Mouse (Mus musculus) Patski (cell line): Measurements from ENCODE around the gene Clstn1. TPM values are rescaled to one million over a fixed set of nuclear protein-coding genes. Genes with fewer than 3 reads are reported as not detected.

Source experiments
- ATAC-seq: fragments of 100-300 bp; one replicate; pipeline ENCODE4 v1.8.0; 2021
- CTCF ChIA-PET: fragments of 350-600 bp; sonication (Branson Sonifier 250); formaldehyde crosslinking; loops from one replicate; lab custom pipeline; 2022; ENCODE audit warnings: inconsistent platforms; lab: Charles Lee
- POLR2A ChIA-PET: fragments of 350-600 bp; sonication (Branson Sonifier 250); formaldehyde crosslinking; loops from one replicate; lab custom pipeline; 2022; ENCODE audit warnings: antibody characterized with exemption, inconsistent platforms; lab: Charles Lee
- DNase-seq: peaks from one replicate; pipeline ENCODE4 v3.0.0-alpha.2; 2011; ENCODE audit warnings: low read depth, low spot score
- H3K27me3 ChIP-seq: fragments of 371-371 bp; one replicate; pipeline ENCODE4 v1.5.1; 2021
- CTCF ChIP-seq: fragments of 100-300 bp; IDR thresholded peaks from one replicate; pipeline ENCODE4 v1.5.1; 2021
- in situ Hi-C: fragments of 300-500 bp; cut with MboI; formaldehyde crosslinking; loops from 3 replicates; pipeline ENCODE4 v1.11.1; 2018; ENCODE audit warnings: low pct_unique_long_range_greater_than_20kb, mixed read lengths
- polyA plus RNA-seq: library from polyadenylated mRNA; unstranded; gene quantifications from one replicate; pipeline ENCODE4 v1.2.3, GENCODE M21; 2021

Gene Clstn1
- polyA plus RNA-seq, 1 experiment from 2014 or later, result 195 TPM

GRCm38 (mm10) chr4:149564452-149565407 is 21.5 kb upstream of the Clstn1 start:
- in situ Hi-C loops, result no loop called here
- ChIA-PET CTCF (interaction anchor here (1.0 to 1.3 kb wide), 3 partner anchors 10 to 25 kb away, joined by 3 to 4 read pairs (median 4); no protein-coding TSS in a partner anchor), POLR2A (no interaction called here)
- DNase-seq (no peak), ATAC-seq (no peak)
- TF ChIP-seq CTCF, result no peak
- H3K27me3 ChIP-seq, result no peaks in the 10 kb centered on the region

- H3K27me3 ChIP-seq, result no peaks in the 10 kb centered on the region
- in situ Hi-C loops, result no loop called here
- CTCF ChIA-PET, result interaction anchor here (1.8 kb wide), 1 partner anchor 14 kb away, joined by 5 read pairs; no protein-coding TSS in a partner anchor
These were observed 18.7 kb upstream of the Clstn1 start for GRCm38 (mm10) chr4:149567432-149568026.

GRCm38 (mm10) chr4:149568622-149569021 is 17.6 kb upstream of the Clstn1 start:
- in situ Hi-C loops, result no loop called here
- no peak for TF ChIP-seq CTCF
- ChIA-PET CTCF (no interaction called here), POLR2A (no interaction called here)
- H3K27me3 ChIP-seq, result no peaks in the 10 kb centered on the region
- ATAC-seq, result no peak
- DNase-seq, result no peak

More at GRCm38 (mm10) chr4:149567432-149568026, 18.7 kb upstream of the Clstn1 start:
- DNase-seq, result no peak
- POLR2A ChIA-PET, result no interaction called here
- no peak for ATAC-seq
- no peak for TF ChIP-seq CTCF

GRCm38 (mm10) chr4:149569781-149570497 is 16.3 kb upstream of the Clstn1 start:
- TF ChIP-seq CTCF, result no peak
- ChIA-PET POLR2A (interaction anchor here (0.6 kb wide), 1 partner anchor 94 kb away, joined by 3 read pairs; no protein-coding TSS in a partner anchor), CTCF (interaction anchor here (0.8 kb wide), 1 partner anchor 59 kb away, joined by 3 read pairs; no protein-coding TSS in a partner anchor)
- ATAC-seq, result no peak
- no peak for DNase-seq
- no peaks in the 10 kb centered on the region for H3K27me3 ChIP-seq
- in situ Hi-C loops, result no loop called here

- no peaks in the 10 kb centered on the region for H3K27me3 ChIP-seq
- POLR2A ChIA-PET, result interaction anchor here (0.6 kb wide), 2 partner anchors 38 to 95 kb away, joined by 3 read pairs; no protein-coding TSS in a partner anchor
- TF ChIP-seq CTCF, result no peak
- CTCF ChIA-PET, result interaction anchor here (1.1 to 1.9 kb wide), 2 partner anchors 13 to 21 kb away, joined by 3 to 5 read pairs; no protein-coding TSS in a partner anchor
- no peak for DNase-seq
- in situ Hi-C loops, result no loop called here
- no peak for ATAC-seq
These were observed 15.8 kb upstream of the Clstn1 start for GRCm38 (mm10) chr4:149570498-149570863.

- TF ChIP-seq CTCF, result no peak
- H3K27me3 ChIP-seq, result no peaks in the 10 kb centered on the region
- DNase-seq (peak; percentile 72), ATAC-seq (peak; percentile 60)
- in situ Hi-C loops, result no loop called here
- ChIA-PET CTCF (interaction anchor here (1.0 to 1.9 kb wide), 6 partner anchors 9 to 22 kb away, joined by 3 to 5 read pairs (median 4); no protein-coding TSS in a partner anchor), POLR2A (interaction anchor here (0.6 kb wide), 1 partner anchor 15 kb away, joined by 3 read pairs; no protein-coding TSS in a partner anchor)
These were observed 15.1 kb upstream of the Clstn1 start for GRCm38 (mm10) chr4:149571209-149571608.

- POLR2A ChIA-PET, result interaction anchor here (0.6 kb wide), 1 partner anchor 16 kb away, joined by 3 read pairs; no protein-coding TSS in a partner anchor
- CTCF ChIA-PET, result interaction anchor here (1.0 to 1.9 kb wide), 6 partner anchors 9 to 23 kb away, joined by 3 to 5 read pairs (median 4); no protein-coding TSS in a partner anchor
- TF ChIP-seq CTCF, result no peak
- ATAC-seq, result peak; percentile 60
- H3K27me3 ChIP-seq, result no peaks in the 10 kb centered on the region
- in situ Hi-C loops, result no loop called here
- DNase-seq, result peak; percentile 96
These were observed 14.6 kb upstream of the Clstn1 start for GRCm38 (mm10) chr4:149571651-149572149.

GRCm38 (mm10) chr4:149572446-149572845 is 13.8 kb upstream of the Clstn1 start:
- ChIA-PET CTCF (interaction anchor here (1.1 to 1.9 kb wide), 4 partner anchors 11 to 23 kb away, joined by 3 to 5 read pairs (median 4); no protein-coding TSS in a partner anchor), POLR2A (no interaction called here)
- DNase-seq, result peak; percentile 41
- ATAC-seq, result no peak
- no peak for TF ChIP-seq CTCF
- in situ Hi-C loops, result no loop called here
- no peaks in the 10 kb centered on the region for H3K27me3 ChIP-seq

GRCm38 (mm10) chr4:149572851-149573250 is 13.4 kb upstream of the Clstn1 start:
- no peak for TF ChIP-seq CTCF
- no peak for ATAC-seq
- ChIA-PET CTCF (interaction anchor here (1.1 to 1.6 kb wide), 3 partner anchors 12 to 24 kb away, joined by 3 to 4 read pairs (median 4); no protein-coding TSS in a partner anchor), POLR2A (no interaction called here)
- H3K27me3 ChIP-seq, result no peaks in the 10 kb centered on the region
- in situ Hi-C loops, result no loop called here
- DNase-seq, result no peak
